Mouse (Mus musculus) liver, postnatal 0 days (tissue): ENCODE data around the gene Ntf5. TPM values are rescaled to one million over a fixed set of nuclear protein-coding genes. Genes with fewer than 3 reads are reported as not detected.
"Not testable (repeated sequence)": the region's sequence is repeated elsewhere in the genome, so short reads cannot be mapped to it uniquely, and the experiment has no call there.

ENCODE experiments used
- ATAC-seq: fragments of 200-750 bp; cut with Nextera tagmentation; 2 replicates; pipeline ENCODE4 v1.8.0; 2017; ENCODE audit warnings: mild to moderate bottlenecking, moderate library complexity
- DNase-seq: peaks from one replicate; pipeline ENCODE4 v3.0.0-alpha.2; 2016
- H3K27ac ChIP-seq: fragments of 300-500 bp; sonication (generic); 2 replicates; pipeline ENCODE4 v1.5.1; 2014; ENCODE audit warnings: antibody characterized with exemption, moderate library complexity, mild to moderate bottlenecking, low read depth
- H3K27me3 ChIP-seq: fragments of 300-500 bp; sonication (generic); 2 replicates; pipeline ENCODE4 v1.6.1; 2014; ENCODE audit warnings: low read length, control low read depth, mixed read lengths; ENCODE audit not compliant: insufficient read depth
- H3K36me3 ChIP-seq: fragments of 300-500 bp; sonication (generic); replicated peaks from 2 replicates; pipeline ENCODE4 v1.6.1; 2014; ENCODE audit warnings: mild to moderate bottlenecking, control low read depth, low read length, moderate library complexity, mixed read lengths; ENCODE audit not compliant: insufficient read depth
- H3K4me1 ChIP-seq: fragments of 300-500 bp; sonication (generic); 2 replicates; pipeline ENCODE4 v1.6.1; 2014; ENCODE audit warnings: antibody characterized with exemption, mild to moderate bottlenecking, control low read depth; ENCODE audit not compliant: insufficient read depth
- H3K4me2 ChIP-seq: fragments of 300-500 bp; sonication (generic); 2 replicates; pipeline ENCODE4 v1.6.1; 2014; ENCODE audit warnings: low read depth, mild to moderate bottlenecking, low read length, moderate library complexity, mixed read lengths
- H3K4me3 ChIP-seq: fragments of 300-500 bp; sonication (generic); 2 replicates; pipeline ENCODE4 v1.5.1; 2014; ENCODE audit warnings: low read depth, low read length
- H3K9ac ChIP-seq: fragments of 300-500 bp; sonication (generic); replicated peaks from 2 replicates; pipeline ENCODE4 v1.6.1; 2014; ENCODE audit warnings: mild to moderate bottlenecking, moderate library complexity
- H3K9me3 ChIP-seq: fragments of 300-500 bp; sonication (generic); 2 replicates; pipeline ENCODE4 v1.6.1; 2016; ENCODE audit warnings: mild to moderate bottlenecking, control low read depth, low read length, mixed read lengths
- CTCF ChIP-seq: sonication (generic); IDR thresholded peaks from 2 replicates; pipeline ENCODE4 v1.5.1; 2016; ENCODE audit warnings: antibody characterized with exemption, low read depth
- EP300 ChIP-seq: IDR thresholded peaks from 2 replicates; pipeline ENCODE4 v1.6.1; 2016; ENCODE audit warnings: antibody characterized with exemption, low read depth, mild to moderate bottlenecking
- WGBS: fragments of 180-500 bp; shearing (Covaris S2); extraction: QIAGEN DNeasy Blood & Tissue Kit; methylation state at CpG from one replicate; pipeline ENCODE4 v1.1.7; 2014; ENCODE audit not compliant: insufficient replicate concordance; 5-methylcytosine and 5-hydroxymethylcytosine counted together
- microRNA-seq: library from miRNA; unstranded; fragments of <30 nt; microRNA quantifications from one replicate; pipeline ENCODE4, GENCODE M21; 2016
- polyA plus RNA-seq: library from polyadenylated mRNA; unstranded; fragments of >200 nt; fragmentation: Nextera tagmentation; extraction: Ambion mirVana; gene quantifications from 2 replicates; pipeline ENCODE4 v1.2.1, GENCODE M21; 2015

Ntf5 gene
- polyA plus RNA-seq, 1 experiment from 2014 or later, result 0.05 TPM

DNA sequence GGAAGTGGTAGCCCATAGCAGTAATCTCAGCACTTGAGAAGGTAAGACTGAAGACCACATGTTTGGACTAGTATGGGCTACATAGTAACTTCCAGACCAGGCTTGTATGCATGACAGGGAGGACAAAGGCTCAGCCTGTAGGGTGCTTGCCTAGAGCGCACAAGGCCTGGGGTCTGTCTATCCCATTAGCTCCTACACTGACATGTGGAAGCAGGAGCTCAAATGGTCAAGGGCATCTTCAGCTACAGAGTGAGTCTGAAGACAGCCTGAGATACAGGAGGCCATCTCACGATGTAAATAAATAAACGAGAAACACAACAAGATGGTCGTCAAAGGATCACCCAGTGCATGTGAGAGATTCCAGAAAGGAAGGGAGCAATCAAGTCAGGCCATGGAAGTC lies 48.8 kb downstream of the Ntf5 start:
- Histone ChIP-seq H3K27ac (no peak overlapping the region; the same call in 1 of the 2 replicates), H3K36me3 (peaks cover 42% of the 10 kb centered on the region), H3K4me3 (no peak overlapping the region), H3K27me3 (no peaks in the 10 kb centered on the region), H3K4me2 (no peak overlapping the region), H3K9ac (no peak overlapping the region), H3K4me1 (peaks cover 42% of the 10 kb centered on the region), H3K9me3 (no peaks in the 10 kb centered on the region)
- ATAC-seq (no peak), DNase-seq (no peak)
- TF ChIP-seq EP300 (no peak), CTCF (no peak)
- 80% methylated on average over 4 of the region's 4 CpGs for WGBS

DNA sequence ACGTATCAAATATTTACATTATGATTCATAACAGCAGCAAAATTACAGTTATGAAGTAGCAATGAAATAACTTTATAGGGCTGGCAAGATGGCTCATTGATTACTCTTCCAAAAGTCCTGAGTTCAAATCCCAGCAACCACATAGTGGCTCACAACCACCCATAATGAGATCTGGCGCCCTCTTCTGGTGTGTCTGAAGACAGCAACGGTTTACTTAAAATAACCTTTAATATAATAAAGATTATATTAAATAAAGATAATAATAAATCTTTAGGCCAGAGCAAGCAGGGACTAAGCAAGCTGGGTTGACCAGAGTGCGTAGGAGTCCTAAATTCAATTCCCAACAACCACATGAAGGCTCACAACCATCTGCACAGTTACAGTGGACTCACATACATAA lies 49.4 kb downstream of the Ntf5 start:
- 73% methylated on average over 4 of the region's 4 CpGs for WGBS
- Histone ChIP-seq H3K4me1 (peaks cover 37% of the 10 kb centered on the region), H3K36me3 (peaks cover 37% of the 10 kb centered on the region)
- H3K9ac ChIP-seq, H3K4me3 ChIP-seq, H3K27me3 ChIP-seq, H3K9me3 ChIP-seq, H3K27ac ChIP-seq, H3K4me2 ChIP-seq, DNase-seq, ATAC-seq: not testable (repeated sequence)
- peak; percentile 29 for TF ChIP-seq CTCF

DNA sequence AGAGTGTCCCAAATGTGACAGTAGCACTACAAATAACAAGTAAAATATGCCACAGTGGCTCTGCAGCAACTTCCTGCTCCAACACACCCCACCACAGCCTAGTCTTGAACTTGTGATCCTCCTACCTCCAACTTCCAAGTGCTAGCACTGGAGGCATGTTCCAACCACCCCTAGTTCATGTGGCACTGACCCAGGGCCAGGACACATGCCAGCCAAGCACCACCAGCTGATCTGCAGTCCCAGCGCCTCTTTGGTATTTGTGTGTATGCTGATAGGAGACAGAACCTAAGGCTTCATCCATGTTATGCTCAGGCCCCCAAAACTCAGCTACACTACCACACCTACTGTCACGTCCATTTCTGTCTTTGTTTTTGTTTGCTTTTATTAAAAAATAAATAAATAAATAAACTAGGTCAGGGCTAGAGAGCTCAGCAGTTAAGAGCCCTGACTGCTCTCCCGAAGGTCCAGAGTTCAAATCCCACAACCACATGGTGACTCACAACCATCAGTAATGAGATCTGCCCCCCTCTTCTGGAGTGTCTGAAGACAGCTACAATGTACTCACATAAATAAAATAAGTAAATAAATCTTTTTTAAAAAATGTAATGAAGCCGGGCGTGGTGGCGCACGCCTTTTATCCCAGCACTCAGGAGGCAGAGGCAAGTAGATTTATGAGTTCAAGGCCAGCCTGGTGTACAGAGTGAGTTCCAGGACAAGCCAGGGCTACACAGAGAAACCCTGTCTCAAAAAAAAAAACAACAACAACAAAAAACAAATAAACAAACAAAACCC lies 50.7 kb downstream of the Ntf5 start:
- Histone ChIP-seq H3K36me3 (peaks cover 26% of the 10 kb centered on the region), H3K27me3 (no peaks in the 10 kb centered on the region), H3K27ac (no peak overlapping the region; the same call in 1 of the 2 replicates), H3K9ac (no peak overlapping the region), H3K4me1 (peaks cover 33% of the 10 kb centered on the region), H3K9me3 (no peaks in the 10 kb centered on the region), H3K4me3 (no peak overlapping the region), H3K4me2 (no peak overlapping the region)
- TF ChIP-seq CTCF, result no peak
- DNase-seq (no peak), ATAC-seq (no peak)
- WGBS, result 89% methylated on average over 7 of the region's 7 CpGs

DNA sequence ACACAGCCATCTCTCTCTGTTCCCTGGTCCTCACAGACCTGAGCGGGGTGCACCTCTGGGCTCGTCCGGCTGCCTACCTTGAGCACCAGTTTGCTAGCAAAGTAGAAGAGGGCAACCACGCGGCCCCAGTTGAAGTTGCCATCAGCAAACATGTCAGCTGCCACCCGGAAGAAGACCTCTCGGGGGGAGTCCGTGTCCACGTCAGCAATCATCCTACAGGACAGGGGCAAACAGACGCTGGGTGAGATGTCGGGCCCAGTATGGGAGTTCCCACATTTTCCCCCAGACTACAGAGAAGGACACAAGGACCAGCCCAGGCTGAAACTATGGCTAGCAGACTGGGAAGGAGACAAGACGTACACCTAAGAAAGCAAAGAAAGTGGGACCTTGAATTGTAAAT lies 51.6 kb downstream of the Ntf5 start:
- no peak overlapping the region for H3K27ac ChIP-seq

DNA sequence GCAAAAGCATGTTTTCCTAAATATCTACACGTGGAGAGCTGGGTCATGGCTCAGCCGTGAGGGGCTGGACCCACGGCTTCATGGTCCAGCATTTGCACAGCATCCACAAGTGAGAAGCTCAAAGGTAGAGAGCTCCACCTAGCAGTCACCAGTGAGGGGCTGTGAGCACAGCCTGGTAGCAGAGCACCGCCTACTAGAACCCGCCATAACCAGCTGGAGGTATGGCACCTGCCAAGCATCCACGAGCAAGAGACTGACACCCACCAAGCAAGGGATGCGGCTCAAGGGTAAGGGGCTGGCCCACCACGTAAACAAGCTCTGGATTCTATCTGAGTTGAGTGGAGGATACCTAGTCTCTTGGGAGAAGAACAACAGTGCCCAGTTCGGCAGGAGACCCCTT lies 52.1 kb downstream of the Ntf5 start:
- WGBS, result 65% methylated on average over 9 of the region's 9 CpGs

More for the DNA sequence above, 51.6 kb downstream of the Ntf5 start:
- Histone ChIP-seq H3K9me3 (no peaks in the 10 kb centered on the region), H3K9ac (no peak overlapping the region), H3K4me1 (peaks cover 31% of the 10 kb centered on the region), H3K4me2 (peak overlapping the region; percentile 98; the same call in 1 of the 2 replicates), H3K4me3 (no peak overlapping the region), H3K27me3 (no peaks in the 10 kb centered on the region), H3K36me3 (peaks cover 26% of the 10 kb centered on the region)
- 93% methylated on average over 12 of the region's 12 CpGs for WGBS
- no peak for TF ChIP-seq EP300
- TF ChIP-seq CTCF, result no peak
- ATAC-seq (no peak), DNase-seq (no peak)

DNA sequence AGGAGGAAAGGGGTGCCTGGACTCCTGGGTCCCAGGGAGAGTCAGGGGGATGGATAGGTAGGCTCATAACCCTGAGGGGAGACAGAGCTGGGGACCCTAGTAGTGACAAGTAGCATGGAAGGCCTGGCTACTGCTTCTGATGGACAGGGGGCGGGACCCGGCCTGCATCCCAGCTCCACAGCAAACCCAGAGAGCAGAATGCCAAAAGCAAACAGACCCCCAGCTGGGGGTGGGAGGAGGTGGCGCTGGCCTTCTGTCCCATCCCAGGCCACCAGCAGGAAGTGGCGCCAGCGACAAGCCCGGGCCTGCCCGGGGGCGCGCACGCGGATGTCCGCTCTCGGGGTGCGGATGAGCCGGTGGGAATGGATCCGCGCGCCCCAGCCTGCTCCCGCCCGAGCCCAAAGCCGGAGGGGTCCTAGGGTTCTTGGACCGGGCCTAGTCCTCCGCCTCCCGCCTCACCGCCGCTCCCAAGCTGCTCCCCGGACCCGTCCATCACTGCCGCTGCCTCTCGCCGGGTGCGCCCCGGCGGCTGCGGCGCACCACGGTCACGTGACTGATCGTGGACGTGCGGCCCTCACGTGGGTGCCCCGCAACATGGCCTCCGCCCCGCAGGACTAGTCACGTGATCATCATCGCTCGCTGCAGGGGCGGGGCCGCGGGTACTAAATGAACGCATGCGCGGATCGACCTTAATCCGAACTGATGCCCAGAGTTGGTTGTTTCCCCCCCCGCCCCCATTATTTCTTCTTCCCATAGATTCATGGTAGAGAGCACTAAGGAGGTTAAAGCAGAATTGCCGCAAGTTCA lies 53.0 kb downstream of the Ntf5 start, which contains the start of gene Bax:
TSS of gene Bax (minus strand) at position 616 of the 807 bp plus-strand sequence.
- peak within 1 kb of the TSS; percentile 93 for H3K4me3 ChIP-seq
- peak; percentile 96 for DNase-seq
- peak within 1 kb of the TSS; percentile 58; the same call in 1 of the 2 replicates for H3K27ac ChIP-seq
- TF ChIP-seq EP300 (no peak), CTCF (no peak)
- peaks cover 20% of the 10 kb centered on the region for H3K4me1 ChIP-seq
- H3K9ac ChIP-seq, result peak within 1 kb of the TSS; percentile 84
- H3K36me3 ChIP-seq, result peaks cover 25% of the 10 kb centered on the region
- H3K4me2 ChIP-seq, result peak within 1 kb of the TSS; percentile 98
- ATAC-seq, result peak; percentile 89
- H3K9me3 ChIP-seq, result no peaks in the 10 kb centered on the region
- WGBS, result under 1% methylated on average over 57 of the region's 58 CpGs
- no peaks in the 10 kb centered on the region for H3K27me3 ChIP-seq

More for the DNA sequence above, 52.1 kb downstream of the Ntf5 start:
- H3K27ac ChIP-seq, result no peak overlapping the region
- ATAC-seq (no peak), DNase-seq (no peak)
- no peaks in the 10 kb centered on the region for H3K9me3 ChIP-seq
- peaks cover 26% of the 10 kb centered on the region for H3K36me3 ChIP-seq
- peak overlapping the region; percentile 93 for H3K4me3 ChIP-seq
- H3K4me2 ChIP-seq, result peak overlapping the region; percentile 98
- H3K27me3 ChIP-seq, result no peaks in the 10 kb centered on the region
- peaks cover 26% of the 10 kb centered on the region for H3K4me1 ChIP-seq
- TF ChIP-seq EP300, result no peak
- 0 out of 2 replicates have a peak, but pooled peaks have one; percentile 11 for TF ChIP-seq CTCF
- peak overlapping the region; percentile 84 for H3K9ac ChIP-seq

Small RNAs within 50 kb of the gene (microRNA-seq; reads per million reads assigned to microRNA genes)
- gene Gm22133, result not detected

Other genes with a start within 250 kb of the Ntf5 start
- not detected in 2 replicates for gene Slc17a7, start 249.7 kb upstream of the Ntf5 start, polyA plus RNA-seq
- not detected in 2 replicates for gene Gfy, start 234.1 kb upstream of the Ntf5 start, polyA plus RNA-seq
- gene Pth2, start 232.7 kb upstream of the Ntf5 start, polyA plus RNA-seq, result not detected in 2 replicates
- 0.06 TPM in 1 of 2 replicates, not detected in the other for gene Ccdc155, start 208.8 kb upstream of the Ntf5 start, polyA plus RNA-seq
- gene Dkkl1, start 201.5 kb upstream of the Ntf5 start, polyA plus RNA-seq, result 0.95 and 1.5 TPM in 2 replicates
- gene Tead2, start 197.9 kb upstream of the Ntf5 start, polyA plus RNA-seq, result 15.5 and 20.2 TPM in 2 replicates
- gene Cd37, start 174.6 kb upstream of the Ntf5 start, polyA plus RNA-seq, result 29.8 and 31.8 TPM in 2 replicates
- gene Slc6a16, start 172.6 kb upstream of the Ntf5 start, polyA plus RNA-seq, result 0.46 and 0.49 TPM in 2 replicates
- 0.32 and 0.43 TPM in 2 replicates for gene Slc6a21, start 136.2 kb upstream of the Ntf5 start, polyA plus RNA-seq
- gene Trpm4, start 79.9 kb upstream of the Ntf5 start, polyA plus RNA-seq, result 6.9 and 7.0 TPM in 2 replicates
- 0.05 and 0.31 TPM in 2 replicates for gene Hrc, start 78.4 kb upstream of the Ntf5 start, polyA plus RNA-seq
- gene Ppfia3, start 46.7 kb upstream of the Ntf5 start, polyA plus RNA-seq, result not detected in 2 replicates
- not detected in 2 replicates for gene Lin7b, start 43.1 kb upstream of the Ntf5 start, polyA plus RNA-seq
- 53.7 and 57.2 TPM in 2 replicates for gene Snrnp70, start 18.0 kb upstream of the Ntf5 start, polyA plus RNA-seq
- gene Kcna7, start 8.0 kb upstream of the Ntf5 start, polyA plus RNA-seq, result 0.05 TPM in 1 of 2 replicates, not detected in the other
- not detected in 2 replicates for gene Lhb, start 7.1 kb downstream of the Ntf5 start, polyA plus RNA-seq
- gene Gys1, start 21.1 kb downstream of the Ntf5 start, polyA plus RNA-seq, result 3.3 TPM in 2 replicates
- 30.1 and 36.5 TPM in 2 replicates for gene Ruvbl2, start 24.4 kb downstream of the Ntf5 start, polyA plus RNA-seq
- 5,147 and 5,518 TPM in 2 replicates for gene Ftl1, start 46.2 kb downstream of the Ntf5 start, polyA plus RNA-seq
- gene Bax, start 53.2 kb downstream of the Ntf5 start, polyA plus RNA-seq, result 59.6 and 60.8 TPM in 2 replicates
- gene Tulp2, start 68.2 kb downstream of the Ntf5 start, polyA plus RNA-seq, result 0.22 and 0.30 TPM in 2 replicates
- 0.15 and 0.33 TPM in 2 replicates for gene Gm45808, start 73.1 kb downstream of the Ntf5 start, polyA plus RNA-seq
- 8.4 and 9.5 TPM in 2 replicates for gene Dhdh, start 75.1 kb downstream of the Ntf5 start, polyA plus RNA-seq
- 91.5 and 103 TPM in 2 replicates for gene Nucb1, start 96.7 kb downstream of the Ntf5 start, polyA plus RNA-seq
- gene Ppp1r15a, start 112.6 kb downstream of the Ntf5 start, polyA plus RNA-seq, result 104 and 113 TPM in 2 replicates
- 0.51 and 0.91 TPM in 2 replicates for gene Plekha4, start 112.6 kb downstream of the Ntf5 start, polyA plus RNA-seq
- 0.24 and 0.62 TPM in 2 replicates for gene Hsd17b14, start 141.2 kb downstream of the Ntf5 start, polyA plus RNA-seq
- 32.3 and 38.9 TPM in 2 replicates for gene Bcat2, start 156.5 kb downstream of the Ntf5 start, polyA plus RNA-seq
- gene Fgf21, start 201.8 kb downstream of the Ntf5 start, polyA plus RNA-seq, result 7.6 and 7.8 TPM in 2 replicates
- 0.56 TPM in 1 of 2 replicates, not detected in the other for gene Fut1, start 203.6 kb downstream of the Ntf5 start, polyA plus RNA-seq
- 0.09 TPM in 1 of 2 replicates, not detected in the other for gene Izumo1, start 208.1 kb downstream of the Ntf5 start, polyA plus RNA-seq
- 3.4 and 3.6 TPM in 2 replicates for gene Rasip1, start 213.8 kb downstream of the Ntf5 start, polyA plus RNA-seq
- gene Mamstr, start 226.3 kb downstream of the Ntf5 start, polyA plus RNA-seq, result 0.31 and 0.54 TPM in 2 replicates